Mouse (Mus musculus) adrenal gland, adult 18-20 months (tissue): ENCODE data around the gene 2310022B05Rik. TPM values are rescaled to one million over a fixed set of nuclear protein-coding genes. Genes with fewer than 3 reads are reported as not detected.

Source experiments
- DNase-seq, 2 experiments: peaks; one replicate each; pipeline ENCODE4 v3.0.0; 2021 to 2022; ENCODE audit warnings: low spot score in 2 of 2
- long read RNA-seq, 2 experiments: library from polyadenylated mRNA; stranded (forward); transcript quantifications; one replicate each; pipeline ENCODE4 v2.0.0; 2021
- total RNA-seq, 2 experiments: library from RNA; stranded (reverse); gene quantifications; 1 replicate in 1 of 2; 2 replicates in 1 of 2; pipeline ENCODE4 v1.2.3; 2021

2310022B05Rik gene
- 10 to 100 TPM; 27.4 to 34.7 TPM for total RNA-seq
- long read RNA-seq, experiment 1, transcript 2310022B05Rik-201 (4 exons, 3,307 nt): major isoform, 56 of 62 reads
- long read RNA-seq, experiment 1, partial matches to known transcripts: 1 of 62 reads
- long read RNA-seq, experiment 1, other reads (novel, unspliced or antisense): 5 of 62 reads
- long read RNA-seq, experiment 2, transcript 2310022B05Rik-201 (4 exons, 3,307 nt): major isoform, 59 of 68 reads
- long read RNA-seq, experiment 2, partial matches to known transcripts: 0 of 68 reads
- long read RNA-seq, experiment 2, other reads (novel, unspliced or antisense): 9 of 68 reads

- DNase-seq: peak; percentile 82 to 87
These were observed at the start of gene 2310022B05Rik for GRCm38 (mm10) chr8:124663112-124663873. TSS of gene 2310022B05Rik (minus strand) at chr8:124663369.

- no peak for DNase-seq
These were observed 42.7 kb upstream of the 2310022B05Rik start for GRCm38 (mm10) chr8:124705823-124706222.

GRCm38 (mm10) chr8:124704376-124704775 is 41.2 kb upstream of the 2310022B05Rik start:
- DNase-seq: no peak

- DNase-seq: no peak
These were observed 40.4 kb upstream of the 2310022B05Rik start for GRCm38 (mm10) chr8:124703526-124703925.

- DNase-seq: no peak
These were observed 39.0 kb upstream of the 2310022B05Rik start for GRCm38 (mm10) chr8:124702183-124702582.

GRCm38 (mm10) chr8:124701023-124701422 is 37.9 kb upstream of the 2310022B05Rik start:
- DNase-seq: no peak

GRCm38 (mm10) chr8:124700271-124700670 is 37.1 kb upstream of the 2310022B05Rik start:
- DNase-seq: no peak

- DNase-seq: no peak
These were observed 32.4 kb upstream of the 2310022B05Rik start for GRCm38 (mm10) chr8:124695424-124696100.

- no peak for DNase-seq
These were observed 28.5 kb upstream of the 2310022B05Rik start for GRCm38 (mm10) chr8:124691706-124692105.

- no peak for DNase-seq
These were observed 25.7 kb upstream of the 2310022B05Rik start for GRCm38 (mm10) chr8:124688899-124689298.

GRCm38 (mm10) chr8:124682218-124682617 is 19.0 kb upstream of the 2310022B05Rik start:
- no peak for DNase-seq

GRCm38 (mm10) chr8:124681792-124682157 is 18.6 kb upstream of the 2310022B05Rik start:
- no peak for DNase-seq

- DNase-seq: no peak
These were observed 18.1 kb upstream of the 2310022B05Rik start for GRCm38 (mm10) chr8:124681077-124681791.

- no peak for DNase-seq
These were observed 15.1 kb upstream of the 2310022B05Rik start for GRCm38 (mm10) chr8:124678246-124678645.

GRCm38 (mm10) chr8:124677486-124677885 is 14.3 kb upstream of the 2310022B05Rik start:
- peak; percentile 73 to 77 for DNase-seq

- DNase-seq: no peak
These were observed 13.9 kb upstream of the 2310022B05Rik start for GRCm38 (mm10) chr8:124677078-124677477.

GRCm38 (mm10) chr8:124676661-124677060 is 13.5 kb upstream of the 2310022B05Rik start:
- no peak for DNase-seq

- no peak for DNase-seq
These were observed 9.2 kb upstream of the 2310022B05Rik start for GRCm38 (mm10) chr8:124672345-124672744.

- DNase-seq: peak in 1 of 2 experiments; percentile 54
These were observed 5.6 kb upstream of the 2310022B05Rik start for GRCm38 (mm10) chr8:124668798-124669197.

- DNase-seq: no peak
These were observed 1.2 kb upstream of the 2310022B05Rik start for GRCm38 (mm10) chr8:124664414-124664813.

GRCm38 (mm10) chr8:124663874-124664230 is 683 bp upstream of the 2310022B05Rik start:
- DNase-seq: no peak
